Mouse (Mus musculus) heart, adult 18-20 months (tissue): ENCODE results near the gene Hcar2. TPM values are rescaled to one million over a fixed set of nuclear protein-coding genes. Genes with fewer than 3 reads are reported as not detected.

Experiments used
- total RNA-seq, 2 experiments: library from RNA; stranded (reverse); gene quantifications; 2 replicates each; pipeline ENCODE4 v1.2.3; 2021

Hcar2 gene
- total RNA-seq, 2 experiments from 2014 or later = 0.39 TPM; not detected in 1

Other genes starting within 250 kb of the Hcar2 start
- gene Clip1, start 180.9 kb downstream of the Hcar2 start, total RNA-seq = 100 to 1,000 TPM; 173 to 179 TPM
- 10 to 100 TPM; 17.3 to 22.0 TPM for gene Zcchc8, start 144.4 kb downstream of the Hcar2 start, total RNA-seq
- gene Rsrc2, start 116.1 kb downstream of the Hcar2 start, total RNA-seq = 10 to 100 TPM; 35.7 to 39.7 TPM
- under 1 TPM; 0.31 to 0.97 TPM for gene Kntc1, start 115.8 kb downstream of the Hcar2 start, total RNA-seq
- gene Hcar1, start 14.5 kb upstream of the Hcar2 start, total RNA-seq = under 1 TPM; 0.47 to 0.90 TPM
- gene Denr, start 41.7 kb upstream of the Hcar2 start, total RNA-seq = 10 to 100 TPM; 54.0 to 58.7 TPM
- 1 to 10 TPM in 1 of 2 experiments, not detected in 1; 1.1 TPM for gene Gm43518, start 61.9 kb upstream of the Hcar2 start, total RNA-seq
- gene Ccdc62, start 65.2 kb upstream of the Hcar2 start, total RNA-seq = 1 to 10 TPM; 3.8 to 4.1 TPM
- 10 to 100 TPM; 11.1 to 11.3 TPM for gene Hip1r, start 108.1 kb upstream of the Hcar2 start, total RNA-seq
- gene Vps37b, start 166.8 kb upstream of the Hcar2 start, total RNA-seq = 10 to 100 TPM; 15.1 to 15.2 TPM
- 10 to 100 TPM in 1 of 2 experiments, 1 to 10 TPM in 1; 8.9 to 10.7 TPM for gene Abcb9, start 230.3 kb upstream of the Hcar2 start, total RNA-seq
- gene Ogfod2, start 246.8 kb upstream of the Hcar2 start, total RNA-seq = 10 to 100 TPM; 15.1 to 17.5 TPM